Mouse (Mus musculus) cerebellum, postnatal 4 days (tissue): ENCODE measurements around the gene Gm21972.

Experiments
- DNase-seq, 2 experiments: peaks; one replicate each; pipeline ENCODE4 v3.0.0; 2022; ENCODE audit warnings: low spot score in 2 of 2, mixed read lengths in 1 of 2

Gene Gm21972

DNA sequence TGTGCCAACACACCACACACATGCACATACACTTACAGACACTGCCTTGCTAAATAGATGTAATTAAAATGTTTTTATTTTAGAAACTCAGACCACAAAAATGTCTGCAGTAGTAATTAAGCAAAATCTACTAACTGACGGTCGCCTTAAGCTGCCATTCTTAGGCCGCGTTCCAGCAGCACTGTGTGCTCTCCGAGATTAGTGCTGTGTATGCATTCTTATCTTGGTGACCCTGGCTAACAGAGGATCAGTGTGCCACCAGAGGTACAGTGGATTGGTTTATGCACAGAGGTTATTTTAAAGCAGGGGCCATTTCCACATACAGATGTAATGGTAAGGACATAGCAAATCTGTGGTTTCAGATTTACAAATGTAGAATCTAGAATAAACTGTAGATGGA is 27.6 kb downstream of the Gm21972 start:
- no peak for DNase-seq

DNA sequence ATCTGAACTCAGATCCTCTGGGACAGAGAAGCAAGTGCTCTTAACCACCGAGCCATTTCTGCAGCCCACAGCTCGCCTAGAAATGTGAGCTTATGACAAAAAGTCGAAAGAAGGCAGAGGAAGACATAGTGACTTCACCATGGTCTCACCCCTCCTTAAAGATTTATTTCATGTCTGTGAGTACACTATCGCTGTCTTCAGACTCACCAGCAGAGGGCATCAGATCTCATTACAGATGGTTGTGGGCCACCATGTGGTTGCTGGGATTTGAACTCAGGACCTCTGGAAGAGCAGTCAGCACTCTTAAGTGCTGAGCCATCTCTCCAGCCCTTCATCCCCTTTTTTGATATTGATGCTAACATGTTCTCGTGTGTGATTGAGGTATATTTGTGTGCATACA is 41.2 kb downstream of the Gm21972 start:
- DNase-seq = no peak

DNA sequence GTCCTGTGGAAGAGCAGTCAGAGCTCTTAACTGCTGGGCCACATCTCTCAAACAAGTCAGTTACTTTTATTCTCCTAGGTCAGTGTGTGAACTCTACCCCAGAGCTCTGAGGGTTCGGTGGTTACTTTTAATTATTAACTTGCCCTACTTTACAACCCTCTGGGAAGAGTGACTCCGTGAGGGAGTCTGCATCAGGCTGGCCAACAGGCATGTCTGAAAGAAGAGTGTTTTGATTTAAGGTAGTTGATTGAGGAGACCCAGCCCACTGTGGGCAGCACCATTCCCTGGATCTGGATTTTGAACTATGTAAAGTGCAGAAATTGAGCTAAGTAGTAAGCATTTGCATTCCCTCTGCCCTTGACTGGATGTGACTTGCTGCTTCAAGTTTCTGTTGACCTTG is 42.6 kb downstream of the Gm21972 start:
- no peak for DNase-seq

DNA sequence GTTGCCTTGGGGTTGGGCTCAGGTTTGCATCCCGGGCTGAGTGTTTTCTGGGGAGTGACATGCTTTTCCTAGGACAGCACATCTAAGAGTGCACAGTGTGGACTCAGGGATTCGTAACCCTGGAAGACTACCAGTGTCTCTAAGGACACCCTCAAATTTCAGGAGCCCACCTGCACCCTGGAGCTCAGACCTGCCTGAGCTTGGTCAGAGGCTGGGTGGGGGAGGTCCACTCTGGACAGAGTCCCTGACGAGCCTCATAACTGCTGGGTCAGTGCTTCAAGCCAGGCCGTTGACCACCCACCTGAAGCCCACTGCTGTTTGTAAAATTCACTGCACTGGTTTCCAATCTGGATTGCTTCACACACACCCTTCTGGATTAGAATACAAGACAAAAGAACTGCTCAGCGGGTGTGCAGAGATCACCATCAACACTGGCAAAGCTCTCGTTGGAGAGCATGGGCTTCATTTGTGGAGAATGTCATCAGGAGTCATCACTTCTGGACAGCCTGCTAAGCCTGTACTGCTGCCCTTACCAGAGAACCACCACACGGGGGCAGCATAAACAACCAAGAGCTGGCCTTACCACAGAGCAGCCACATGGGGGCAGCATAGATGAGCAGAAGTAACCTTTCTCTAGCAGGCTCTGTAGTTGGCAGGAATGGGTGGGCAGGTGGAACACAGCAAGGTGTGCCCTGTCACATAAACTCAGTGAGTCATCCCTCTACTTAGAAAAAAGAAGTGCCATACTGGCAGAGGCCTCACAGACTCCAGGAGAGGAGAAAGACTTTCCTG is 45.2 kb downstream of the Gm21972 start:
- peak; percentile 70 to 83 for DNase-seq

DNA sequence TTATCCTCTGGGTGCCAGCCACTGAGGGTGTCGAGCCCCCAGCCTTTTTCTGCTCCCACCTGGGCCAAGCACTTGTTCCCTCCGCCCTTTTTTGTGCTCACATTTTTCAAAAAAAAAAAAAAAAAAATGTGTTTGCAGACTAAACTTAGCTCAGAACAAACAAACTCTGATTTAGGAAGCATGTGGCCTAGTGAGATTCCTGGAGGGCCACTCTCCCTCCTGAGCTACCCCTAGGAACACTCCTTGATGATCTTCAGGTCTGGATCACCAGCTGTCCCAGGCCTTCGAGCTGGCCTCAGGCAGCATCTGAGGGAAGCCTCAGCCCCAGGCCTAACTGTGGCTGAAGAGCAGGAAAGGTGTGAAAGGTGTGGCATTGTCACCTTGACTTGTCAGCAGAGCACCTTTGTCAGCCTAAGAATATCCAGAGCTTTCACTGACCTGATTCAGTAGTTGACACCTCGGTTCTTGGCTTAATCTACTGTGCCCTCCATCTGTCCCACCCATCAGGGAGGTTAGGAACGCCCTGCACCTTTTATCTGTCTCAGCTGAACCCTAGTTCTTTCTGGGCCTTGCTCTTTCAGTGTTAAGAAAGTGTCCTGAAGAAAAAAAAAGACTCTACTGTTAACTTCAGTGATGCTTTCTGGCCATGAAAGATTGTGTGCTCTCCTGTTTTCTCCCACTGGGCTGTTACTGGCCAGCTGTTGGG is 48.7 kb downstream of the Gm21972 start:
- no peak for DNase-seq

DNA sequence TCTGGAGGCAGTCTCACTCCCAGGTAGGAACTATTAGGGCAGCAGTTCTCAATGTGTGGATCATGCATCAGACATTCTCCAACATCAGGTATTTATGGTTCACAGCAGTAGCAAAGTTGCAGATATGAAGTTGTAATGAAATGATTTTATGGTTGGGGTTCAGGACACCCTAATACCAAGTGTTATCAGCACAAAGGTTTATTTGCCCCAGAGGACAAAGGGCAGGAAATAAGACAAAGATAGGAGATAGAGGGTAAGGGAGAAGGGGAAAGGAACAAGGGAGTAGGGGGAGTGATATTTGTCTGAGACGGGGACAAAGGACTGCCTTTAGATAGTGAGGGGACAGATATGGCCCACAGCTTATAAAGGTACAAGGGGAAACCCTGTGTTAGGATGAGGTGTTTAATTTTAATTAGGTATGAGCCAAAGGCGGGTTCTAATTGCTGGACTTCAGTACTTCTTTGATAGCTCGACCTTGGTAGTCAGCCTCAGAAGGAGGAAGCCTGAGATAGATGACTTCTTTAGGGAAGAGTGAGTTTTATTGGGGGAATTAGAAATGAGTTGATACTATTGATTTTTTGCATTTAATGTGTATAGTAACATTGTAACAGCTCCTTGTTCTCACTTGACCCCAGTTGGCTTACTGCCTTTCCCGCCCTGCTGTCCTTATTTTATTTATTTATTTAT is 50.3 kb downstream of the Gm21972 start:
- no peak for DNase-seq

DNA sequence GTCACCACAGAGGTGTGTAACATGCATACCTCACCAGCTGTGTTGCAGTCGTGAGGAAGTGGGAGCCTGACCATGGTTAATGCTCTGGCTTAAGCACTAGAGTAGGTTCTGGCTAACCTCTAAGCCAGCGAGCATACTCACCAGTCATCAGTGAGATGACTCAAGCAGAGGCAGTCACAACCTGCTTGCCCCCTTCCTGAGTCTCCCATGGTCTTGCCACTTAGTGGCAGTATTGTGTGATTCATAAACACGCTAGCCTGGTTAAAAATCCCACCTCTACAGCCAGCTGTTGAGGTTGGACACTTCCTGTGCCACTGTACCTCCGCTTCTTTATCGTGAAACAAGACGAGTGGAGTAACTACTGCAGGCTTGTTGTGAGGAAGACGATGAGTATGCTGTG is 53.3 kb downstream of the Gm21972 start:
- no peak for DNase-seq

DNA sequence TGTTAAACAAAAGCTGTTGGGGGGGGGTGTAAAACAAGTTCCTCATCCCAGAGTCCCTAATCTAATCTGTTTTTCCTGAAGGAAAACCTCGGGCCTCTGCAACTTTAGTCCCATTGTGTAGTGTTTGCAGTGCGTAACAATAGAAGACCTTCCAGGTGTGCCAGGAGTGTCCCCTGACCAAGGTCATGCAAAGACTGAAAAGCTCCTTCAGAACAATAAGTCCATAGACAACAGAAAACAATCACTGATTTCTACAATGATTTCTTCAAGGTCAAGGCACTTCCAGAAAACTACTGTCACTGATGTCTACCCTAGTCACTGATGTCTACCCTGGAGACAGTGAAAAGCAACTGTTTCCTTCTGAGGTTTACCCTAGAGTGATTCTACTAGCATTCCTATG is 54.4 kb downstream of the Gm21972 start:
- no peak for DNase-seq

DNA sequence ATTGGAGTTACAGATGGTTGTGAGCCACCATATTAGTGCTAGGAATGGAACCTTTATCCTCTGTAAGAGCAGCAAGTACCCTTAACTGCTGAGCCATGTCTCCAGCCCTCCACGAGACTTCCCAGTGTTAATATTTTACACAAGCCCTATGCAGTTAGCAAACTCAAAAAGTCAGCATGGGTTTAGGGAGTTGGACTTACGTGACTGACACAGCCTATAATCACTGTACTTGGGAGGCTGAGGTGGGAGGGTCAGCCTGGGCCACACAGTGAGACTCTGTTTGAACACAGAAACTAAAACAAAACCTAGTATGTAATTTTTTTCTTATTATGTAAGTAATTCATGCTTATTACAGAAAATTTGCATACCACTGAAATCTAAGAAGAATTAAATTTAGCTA is 54.8 kb downstream of the Gm21972 start:
- no peak for DNase-seq

DNA sequence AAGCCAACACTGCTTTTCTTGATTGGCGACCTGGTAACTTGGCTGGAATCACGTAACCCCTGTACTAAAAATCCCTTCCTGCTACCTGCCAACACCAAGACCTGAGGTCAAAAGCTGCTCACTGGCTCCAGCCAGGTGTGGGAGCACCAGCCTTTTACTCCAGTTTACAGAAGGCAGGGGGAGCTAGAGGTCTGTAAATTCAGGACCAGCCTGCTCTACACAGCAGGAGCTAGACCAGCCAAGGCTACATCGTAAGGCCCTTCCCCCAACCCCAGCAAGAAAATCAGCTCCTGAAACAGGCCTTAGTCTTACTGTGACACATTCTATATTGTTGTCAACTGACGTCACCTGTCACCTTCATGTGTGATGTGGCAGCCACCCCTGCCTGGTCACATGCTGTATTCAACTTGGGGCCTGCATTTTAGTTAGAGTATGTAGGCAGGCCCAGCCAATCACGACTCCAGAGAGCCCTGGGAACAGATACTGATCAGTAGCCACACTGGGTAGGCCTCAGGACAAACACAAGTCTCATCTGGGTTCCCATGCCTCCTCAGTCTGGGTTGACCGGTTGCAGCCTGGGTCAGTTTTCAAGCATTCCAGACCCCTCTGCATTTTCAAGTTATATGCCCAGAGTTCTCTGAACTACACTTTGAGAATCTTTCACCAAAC is 55.7 kb downstream of the Gm21972 start:
- no peak for DNase-seq

DNA sequence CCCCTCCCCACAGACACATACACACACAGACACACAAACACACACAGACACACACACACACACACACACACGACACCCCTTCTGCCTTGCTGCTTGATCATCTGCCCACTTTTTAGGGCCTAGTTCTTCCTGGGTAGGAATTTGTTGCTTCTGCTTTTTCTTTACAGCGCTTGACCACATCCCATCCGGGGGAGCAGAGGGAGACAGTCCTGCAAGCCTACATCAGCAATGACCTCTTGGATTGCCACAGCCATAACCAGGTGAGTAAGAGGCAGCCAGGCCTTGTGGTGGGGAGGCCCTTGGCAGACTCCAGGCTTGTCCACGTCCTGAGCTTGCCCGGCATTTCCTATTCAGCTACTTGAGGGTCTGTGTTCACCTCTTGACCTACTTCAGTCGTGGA is 57.4 kb downstream of the Gm21972 start:
- no peak for DNase-seq

DNA sequence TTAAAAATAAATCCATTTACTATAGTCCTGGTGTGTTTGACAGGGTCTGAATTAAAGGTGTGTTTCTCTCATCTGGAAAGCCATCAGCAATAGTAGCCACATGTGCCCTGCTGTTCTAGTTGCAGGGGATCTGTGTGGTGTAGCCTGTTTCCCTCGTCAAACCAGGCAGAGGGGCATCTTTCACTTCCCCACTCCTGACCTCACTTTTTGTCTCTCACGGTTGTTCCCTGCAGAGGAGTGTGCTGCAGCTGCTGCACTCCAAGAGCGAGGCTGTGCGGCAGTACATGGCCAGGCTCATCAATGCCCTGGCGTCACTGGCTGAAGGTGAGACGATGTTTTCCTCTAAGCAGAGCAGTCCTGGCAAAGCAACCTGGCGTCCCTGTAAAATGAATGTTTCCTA is 60.6 kb downstream of the Gm21972 start:
- no peak for DNase-seq

DNA sequence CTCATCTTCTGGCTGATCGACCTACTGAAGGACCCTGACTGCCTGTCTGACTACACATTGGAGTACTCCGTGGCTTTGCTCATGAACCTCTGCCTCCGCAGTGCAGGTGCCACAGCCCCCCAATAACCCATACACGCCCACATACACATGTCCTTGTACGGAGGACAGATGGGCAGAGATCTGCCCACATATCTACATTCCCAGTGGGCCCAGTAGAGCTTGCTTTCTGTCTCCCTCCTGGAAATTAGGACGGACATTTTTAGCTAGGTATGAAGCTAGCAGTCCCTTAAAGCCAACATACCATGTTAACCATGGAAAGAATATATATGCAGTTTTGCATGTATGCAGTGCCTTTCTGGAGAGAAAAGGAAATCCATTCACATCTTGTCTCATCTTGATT is 64.8 kb downstream of the Gm21972 start:
- DNase-seq = no peak

DNA sequence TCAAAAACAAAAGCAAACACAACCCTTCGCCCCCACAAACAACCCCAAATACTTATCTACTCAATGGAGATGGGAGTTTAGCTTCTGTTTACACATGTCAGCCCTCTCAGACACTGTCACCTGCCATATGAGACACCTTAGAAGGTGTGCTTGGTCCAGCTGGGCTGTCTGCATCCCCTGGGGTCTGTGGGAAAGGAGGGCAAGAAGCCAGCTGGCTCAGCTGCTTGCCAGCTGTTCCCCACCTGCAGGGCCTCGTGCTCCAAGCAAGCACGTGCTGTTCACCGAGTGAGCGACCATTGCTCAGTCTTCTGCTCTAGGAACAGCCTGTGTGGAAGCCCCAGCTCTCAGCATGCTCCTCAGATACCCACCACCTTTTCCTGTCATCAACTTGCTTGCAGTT is 65.6 kb downstream of the Gm21972 start:
- DNase-seq = peak in 1 of 2 experiments; percentile 5

DNA sequence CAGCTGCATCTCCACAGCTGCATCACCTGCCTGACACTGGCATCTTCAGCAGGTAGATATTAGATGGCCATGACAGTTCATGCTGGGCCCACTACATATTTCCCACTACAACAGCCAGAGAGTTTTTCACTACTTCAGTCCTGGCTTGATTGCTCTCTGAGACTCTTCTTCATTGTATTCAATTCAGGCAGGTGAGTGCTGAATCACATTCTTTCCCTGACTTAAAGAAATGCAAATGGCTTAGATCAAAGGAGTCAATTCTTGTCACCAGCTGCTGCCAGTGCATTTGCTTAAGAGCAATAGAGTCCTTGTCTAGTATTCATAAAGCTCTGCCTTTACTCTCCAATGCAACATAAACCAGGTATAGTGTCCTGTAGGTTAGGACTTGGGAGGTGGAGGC is 67.9 kb downstream of the Gm21972 start:
- no peak for DNase-seq

DNA sequence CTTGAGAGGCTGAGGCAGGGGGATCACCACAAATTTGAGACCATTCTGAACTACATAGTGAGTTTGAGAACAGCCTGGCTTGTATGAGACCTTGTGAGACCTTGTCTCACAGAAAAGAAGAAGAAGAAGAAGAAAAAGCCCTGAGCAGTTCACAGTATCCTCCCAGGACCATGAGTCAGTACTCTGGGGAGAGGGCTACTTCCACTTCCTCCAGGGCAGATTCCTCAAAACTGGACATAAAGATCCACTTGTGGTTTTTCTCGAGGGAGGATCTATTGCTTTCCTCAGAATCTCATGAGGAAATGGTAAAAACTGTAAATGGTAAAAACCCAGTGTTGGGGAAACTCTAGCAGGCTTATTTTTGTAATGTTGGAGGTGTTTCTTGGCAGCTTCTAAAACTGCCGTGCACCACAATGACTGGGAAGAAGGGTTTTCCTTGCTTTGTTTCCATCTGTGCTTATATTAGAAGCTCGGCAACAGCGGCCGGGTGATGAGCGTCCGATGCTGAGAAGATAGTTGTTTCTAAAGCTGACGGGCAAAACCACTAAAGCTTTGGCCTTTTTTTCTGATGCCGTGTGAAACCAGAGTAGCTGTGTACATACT is 69.3 kb downstream of the Gm21972 start:
- DNase-seq = no peak

DNA sequence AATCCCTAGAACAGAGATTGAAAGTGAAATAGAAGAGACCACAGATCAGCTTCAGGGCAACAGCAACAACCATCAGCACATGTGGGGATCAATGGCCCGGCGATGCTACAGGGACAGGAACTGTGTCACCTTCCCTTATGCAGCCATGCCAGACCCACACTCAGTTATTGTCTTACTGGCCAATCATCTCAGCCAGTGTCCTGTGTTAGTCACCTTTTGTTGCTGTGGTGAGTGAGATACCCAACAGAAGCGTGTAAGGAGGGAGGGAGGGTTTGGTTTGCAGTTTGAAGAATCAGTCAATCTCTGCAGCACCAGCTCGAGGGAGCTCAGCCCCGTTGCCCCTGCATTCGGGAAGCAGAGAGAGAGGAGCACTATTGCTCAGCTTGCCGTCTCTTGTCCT is 77.2 kb downstream of the Gm21972 start:
- DNase-seq = no peak

DNA sequence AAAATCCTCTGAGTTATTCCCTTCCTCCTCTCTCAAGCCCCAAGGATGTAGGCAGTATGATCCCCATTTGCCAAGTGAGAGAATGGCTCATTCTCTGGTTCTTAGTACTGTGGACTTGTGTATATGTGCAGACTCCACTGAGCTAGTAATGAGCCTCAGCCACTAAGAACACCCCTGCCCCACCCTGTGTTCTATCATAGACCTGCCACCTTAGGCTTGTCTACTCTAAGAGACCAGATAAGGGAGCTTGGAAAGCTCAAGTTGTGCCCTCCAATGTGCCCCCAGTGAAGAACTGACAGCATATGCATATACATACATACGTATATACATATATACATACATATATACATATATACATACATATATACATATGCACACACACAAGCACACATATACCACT is 78.1 kb downstream of the Gm21972 start:
- DNase-seq = no peak
